Mouse (Mus musculus): Measurements from ENCODE around the gene Fam216a. TPM values are rescaled to one million over a fixed set of nuclear protein-coding genes. Genes with fewer than 3 reads are reported as not detected.

Gene Fam216a
- total RNA-seq, 2 experiments from 2014 or later: 4.9 to 5.5 TPM

DNA sequence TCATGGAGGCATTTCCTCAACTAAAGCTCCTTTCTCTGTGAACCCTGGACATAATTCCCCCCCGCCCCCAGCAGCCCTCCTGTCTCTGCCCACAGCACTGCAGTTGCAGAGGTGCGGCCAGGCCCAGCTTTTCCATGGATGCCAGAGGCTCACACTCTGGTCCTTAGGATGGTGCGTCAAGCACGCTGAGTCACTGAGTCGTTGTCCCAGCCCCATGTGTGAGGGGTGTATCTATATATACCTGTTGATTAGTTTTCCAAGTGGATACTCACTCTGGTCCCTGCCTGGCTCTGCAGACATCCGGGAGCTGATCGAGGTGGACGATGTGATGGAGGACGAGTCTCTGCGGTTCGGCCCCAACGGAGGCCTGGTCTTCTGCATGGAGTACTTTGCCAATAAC is 6.0 kb upstream of the Fam216a start:
- Histone ChIP-seq H3K4me3 (no peak overlapping the region), H3K27ac (no peak overlapping the region)
- no peak for DNase-seq
- no peak for TF ChIP-seq CTCF (IDR thresholded peaks at IDR 0.05)
- intact Hi-C loops (cut with DNase I): no loop called here

DNA sequence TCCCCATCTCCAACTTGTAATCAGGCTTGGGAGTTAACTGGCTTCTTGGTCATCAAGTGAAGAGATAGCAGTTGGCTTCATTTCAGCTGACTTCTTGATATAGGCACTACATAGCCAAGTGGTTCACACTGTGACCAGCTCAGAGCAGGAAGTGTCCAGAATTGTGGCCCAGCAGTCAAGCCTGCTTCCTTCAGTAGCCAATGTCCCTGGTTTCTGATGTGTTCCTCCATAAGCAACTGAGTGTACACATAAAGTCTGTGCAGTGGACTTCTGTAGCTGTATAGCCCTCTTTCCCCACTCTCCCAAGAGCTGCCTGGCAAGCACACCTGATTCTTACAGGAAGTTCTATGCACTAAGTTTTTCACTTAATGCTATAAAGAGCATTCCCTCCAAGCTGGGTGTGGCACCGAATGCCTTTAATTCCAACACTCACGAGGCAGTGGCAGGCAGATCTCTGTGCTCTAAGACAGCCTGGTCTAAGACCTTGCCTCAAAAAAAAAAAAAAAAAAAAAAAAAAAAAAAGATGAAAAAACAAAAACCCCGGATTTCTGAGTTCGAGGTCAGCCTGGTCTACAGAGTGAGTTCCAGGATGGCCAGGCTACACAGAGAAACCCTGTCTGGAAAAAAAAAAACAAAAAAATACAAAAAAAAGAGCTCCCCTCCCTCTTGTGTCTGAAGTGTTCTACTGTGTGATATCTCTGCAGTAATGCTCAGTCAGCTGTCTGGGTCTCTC is 5.1 kb upstream of the Fam216a start:
- no peak for TF ChIP-seq CTCF (IDR thresholded peaks at IDR 0.05)
- no peak overlapping the region for H3K4me3 ChIP-seq
- no peak overlapping the region for H3K27ac ChIP-seq
- no peak for DNase-seq
- intact Hi-C loops (cut with DNase I): no loop called here

DNA sequence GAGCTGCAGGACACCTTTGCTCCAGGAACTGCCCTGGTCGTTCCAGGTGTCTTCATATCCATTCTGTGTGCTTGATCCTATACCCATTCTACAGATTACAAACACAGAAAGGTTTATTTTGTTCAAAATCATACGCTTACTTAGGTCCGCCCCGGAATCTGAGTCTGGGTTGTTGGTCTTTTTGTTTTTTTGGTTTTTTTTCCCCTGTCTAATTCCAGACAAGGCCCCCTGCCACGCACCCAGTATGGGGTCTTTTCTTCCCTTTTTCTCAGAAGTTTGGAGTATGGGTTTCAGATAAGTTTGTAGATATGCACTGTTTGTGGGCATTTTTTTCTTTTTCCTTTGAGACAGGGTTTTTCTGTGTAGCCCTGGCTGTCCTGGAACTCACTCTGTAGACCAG is 714 bp upstream of the Fam216a start:
- H3K27ac ChIP-seq: peak overlapping the region; percentile 95
- intact Hi-C loops (cut with DNase I): no loop called here
- H3K4me3 ChIP-seq: peak overlapping the region; percentile 90
- no peak for TF ChIP-seq CTCF (IDR thresholded peaks at IDR 0.05)
- no peak for DNase-seq

DNA sequence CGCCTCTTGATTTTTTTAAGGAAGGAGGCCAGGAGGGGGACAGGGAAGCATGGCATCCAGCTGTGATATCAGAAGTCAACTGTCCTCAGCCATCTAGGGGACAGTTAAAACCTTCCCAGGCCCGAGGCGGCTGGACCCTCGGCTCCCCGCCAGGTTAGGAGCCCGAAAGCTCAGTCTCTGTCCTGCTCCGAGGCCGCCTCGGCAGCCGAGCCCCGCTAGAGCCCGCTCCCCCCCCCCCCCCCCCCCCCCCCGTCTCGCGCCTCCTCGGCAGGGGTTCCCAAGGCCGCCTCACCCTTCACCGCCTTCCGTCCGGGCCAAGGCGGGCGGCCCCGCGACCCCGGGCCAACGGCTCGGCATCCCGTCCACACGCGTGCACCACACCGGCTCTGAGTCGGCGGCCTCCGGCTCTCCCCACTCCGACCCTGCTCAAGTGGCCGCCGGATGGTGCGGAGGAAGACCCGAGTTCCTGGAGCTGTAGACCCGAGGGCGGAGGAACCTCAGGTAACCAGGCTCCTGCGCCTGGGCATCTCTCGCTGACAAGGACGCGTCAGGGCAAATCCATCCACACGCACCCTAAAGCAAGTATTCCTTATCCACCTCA is 473 bp downstream of the Fam216a start, which contains the start of gene Gpn3:
Gene Gpn3 (plus strand): TSS at position 286 of the 601 bp plus-strand sequence.
- DNase-seq: peak; percentile 55
- TF ChIP-seq CTCF (IDR thresholded peaks at IDR 0.05): no peak
- intact Hi-C loops (cut with DNase I): loop anchor here (2.0 kb wide), 1 partner anchor 17 kb away; the partner anchor contains the start of genes Rad9b and Vps29

DNA sequence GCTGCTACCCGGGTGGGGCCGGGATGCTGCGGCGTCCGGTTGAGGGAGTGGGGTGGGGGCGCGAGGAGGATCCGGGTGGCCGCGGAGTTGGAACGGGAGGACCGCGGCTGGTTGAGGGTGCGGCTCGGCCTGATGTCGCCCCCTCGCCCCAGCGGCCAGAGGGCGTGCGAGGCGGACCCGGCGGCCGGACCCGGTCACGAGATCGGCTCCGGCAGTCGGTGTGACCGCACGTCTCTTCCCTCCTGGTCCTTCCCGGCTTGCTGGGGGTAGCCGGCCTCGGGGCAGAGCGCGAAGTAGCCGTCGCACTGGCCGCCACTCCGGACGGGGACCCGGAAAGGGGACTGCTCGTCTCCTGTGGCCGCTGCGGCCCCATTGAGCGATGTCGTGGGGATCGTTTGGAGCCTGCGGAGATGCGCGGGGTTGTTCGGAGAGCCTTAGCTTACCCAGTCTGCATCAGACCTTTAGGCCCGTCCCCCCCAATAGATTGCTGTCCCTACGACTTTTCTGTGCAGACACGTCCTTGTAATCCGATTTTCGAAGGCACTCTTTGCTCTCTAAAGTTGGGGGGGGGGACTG is 17.6 kb downstream of the Fam216a start:
- H3K4me3 ChIP-seq: peak overlapping the region; percentile 97
- intact Hi-C loops (cut with DNase I): loop anchor here (2.0 to 5.0 kb wide), 2 partner anchors 16 to 222 kb away; partner anchors contain the start of gene Gpn3
- no peak for DNase-seq
- peak; percentile 5; the same call in 1 of the 2 replicates for TF ChIP-seq CTCF (IDR thresholded peaks at IDR 0.05)
- H3K27ac ChIP-seq: peak overlapping the region; percentile 90

More for the DNA sequence above, 473 bp downstream of the Fam216a start, which contains the start of gene Gpn3:
- Histone ChIP-seq H3K27ac (peak within 1 kb of the TSS; percentile 95), H3K4me3 (peak within 1 kb of the TSS; percentile 90)

DNA sequence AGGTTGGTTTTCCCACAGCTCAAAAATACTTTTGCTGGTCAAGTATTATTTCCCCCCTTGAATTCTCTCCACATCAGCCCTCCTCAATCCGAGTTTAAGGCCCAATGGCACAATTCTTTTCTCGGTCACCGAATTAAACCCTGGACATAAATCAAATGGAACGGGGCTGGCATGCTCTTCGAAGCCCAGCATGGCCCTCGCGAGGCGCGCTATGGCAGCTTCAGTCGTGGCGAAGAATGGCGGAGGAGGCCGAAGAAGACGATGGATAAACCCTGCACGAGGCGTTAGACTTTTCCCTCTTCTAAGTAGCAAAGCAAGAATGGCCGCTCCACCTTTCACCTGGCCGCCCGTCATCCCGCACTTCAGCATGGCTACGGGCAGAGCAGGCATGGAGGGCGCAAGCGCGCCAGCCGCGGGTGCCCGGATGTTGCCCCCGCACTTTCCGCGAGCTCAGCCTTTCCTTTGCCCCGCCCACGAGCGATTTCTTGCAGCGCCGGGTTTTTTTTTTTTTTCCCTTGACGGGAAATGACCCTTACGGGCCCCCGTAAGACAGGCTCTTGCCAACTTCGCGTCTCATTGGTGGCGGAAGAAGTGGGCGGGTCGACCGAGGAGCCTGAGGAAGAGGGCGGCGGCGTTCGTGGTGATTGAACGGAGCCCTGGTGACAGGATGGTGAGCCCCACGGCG is 18.2 kb downstream of the Fam216a start, which contains the start of the genes Rad9b and Vps29:
Gene Rad9b (minus strand): TSS at position 427 of the 685 bp plus-strand sequence.
Gene Vps29 (plus strand): TSS at position 563 of the 685 bp plus-strand sequence.
- peak within 1 kb of the TSS; percentile 90 for H3K27ac ChIP-seq
- peak; percentile 99 for DNase-seq
- intact Hi-C loops (cut with DNase I): loop anchor here (2.0 to 5.0 kb wide), 2 partner anchors 17 to 222 kb away; partner anchors contain the start of gene Gpn3
- TF ChIP-seq CTCF (IDR thresholded peaks at IDR 0.05): no peak
- H3K4me3 ChIP-seq: peak within 1 kb of the TSS; percentile 97

DNA sequence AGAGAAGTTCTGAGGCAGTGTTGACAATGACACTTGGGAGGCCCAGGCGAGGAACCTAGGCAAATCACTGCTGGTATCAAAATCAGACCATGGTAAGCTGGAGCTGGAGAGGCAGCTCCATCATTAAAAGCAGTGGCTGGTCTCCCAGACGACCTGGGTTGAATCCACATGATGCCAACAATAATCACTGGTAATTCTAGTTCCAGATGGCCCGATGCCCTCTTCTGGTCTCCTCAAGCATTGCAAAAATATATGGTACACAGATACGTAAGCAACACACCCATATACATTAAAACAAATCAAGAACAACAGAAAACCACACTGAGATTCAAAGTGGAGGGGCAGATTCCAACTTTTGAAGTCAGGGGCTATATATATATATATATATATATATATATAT is 26.4 kb downstream of the Fam216a start:
- no peak overlapping the region for H3K4me3 ChIP-seq
- intact Hi-C loops (cut with DNase I): no loop called here

DNA sequence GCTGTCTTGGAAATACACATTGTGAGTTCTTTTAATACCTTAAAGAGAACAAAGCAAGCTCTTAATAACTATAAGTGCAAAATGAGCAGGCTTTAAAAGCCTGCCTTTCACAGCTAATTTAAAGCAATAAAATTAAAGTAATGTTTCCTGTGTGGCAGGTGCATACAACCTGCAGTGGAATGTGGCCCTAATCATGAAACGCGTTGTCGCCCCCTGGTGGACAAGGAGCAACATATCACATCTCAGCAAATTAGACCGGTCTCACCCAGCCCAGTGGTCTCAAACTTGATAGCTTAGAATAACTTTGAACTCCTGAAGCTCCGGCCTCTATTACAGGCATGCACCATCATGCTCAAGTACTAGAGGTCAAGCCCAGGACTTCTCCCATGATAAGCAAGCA is 27.9 kb downstream of the Fam216a start:
- Histone ChIP-seq H3K4me3 (no peak overlapping the region), H3K27ac (no peak overlapping the region)
- DNase-seq: peak; percentile 81
- intact Hi-C loops (cut with DNase I): loop anchor here (1.0 kb wide), 1 partner anchor 76 kb away; no protein-coding TSS in a partner anchor
- TF ChIP-seq CTCF (IDR thresholded peaks at IDR 0.05): peak; percentile 92

More for the DNA sequence above, 26.4 kb downstream of the Fam216a start:
- DNase-seq: no peak
- peak; percentile 31; the same call in 1 of the 2 replicates for TF ChIP-seq CTCF (IDR thresholded peaks at IDR 0.05)
- H3K27ac ChIP-seq: no peak overlapping the region

DNA sequence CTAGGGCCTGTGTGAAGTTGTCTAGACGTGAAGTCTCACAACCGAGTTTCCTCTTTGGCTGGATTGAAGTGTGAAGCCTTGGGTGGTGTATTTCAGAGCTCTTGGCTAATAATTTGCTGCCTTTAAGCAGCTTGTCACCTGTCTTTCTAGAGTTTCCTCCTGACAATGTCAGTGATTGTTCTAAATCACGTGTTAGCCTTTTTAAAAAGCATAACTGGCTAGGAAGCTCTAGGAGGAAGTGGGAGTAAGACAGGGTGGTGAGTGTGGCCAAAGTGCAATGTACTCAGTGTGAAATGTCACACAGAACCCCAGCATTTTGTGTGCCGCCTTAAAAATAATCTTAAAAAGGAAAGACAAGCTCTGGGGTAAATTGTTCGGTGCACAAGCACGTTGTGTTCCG is 28.4 kb downstream of the Fam216a start:
- TF ChIP-seq CTCF (IDR thresholded peaks at IDR 0.05): no peak
- Histone ChIP-seq H3K27ac (no peak overlapping the region), H3K4me3 (no peak overlapping the region)
- no peak for DNase-seq
- intact Hi-C loops (cut with DNase I): loop anchor here (1.0 kb wide), 1 partner anchor 75 kb away; no protein-coding TSS in a partner anchor

DNA sequence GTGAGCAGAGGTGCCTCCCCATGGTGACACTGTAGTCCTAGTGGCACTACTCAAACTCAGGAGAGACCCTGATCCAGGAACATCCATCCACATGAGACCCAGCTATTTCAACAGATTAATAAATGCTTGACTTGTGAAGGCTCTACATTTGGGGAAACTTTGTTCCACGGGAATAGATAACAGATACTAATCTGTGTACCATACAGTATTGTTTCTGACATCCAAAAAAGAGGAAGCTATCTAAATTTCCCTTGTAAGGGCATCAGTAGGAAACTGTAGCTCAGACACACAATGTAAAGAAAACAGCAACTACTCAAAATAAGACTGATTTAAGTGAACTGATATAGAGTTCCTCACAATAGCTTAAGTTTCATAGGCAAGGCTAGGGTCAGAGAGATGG is 29.3 kb downstream of the Fam216a start:
- H3K27ac ChIP-seq: no peak overlapping the region
- no peak for TF ChIP-seq CTCF (IDR thresholded peaks at IDR 0.05)
- intact Hi-C loops (cut with DNase I): no loop called here
- DNase-seq: no peak
- H3K4me3 ChIP-seq: no peak overlapping the region

DNA sequence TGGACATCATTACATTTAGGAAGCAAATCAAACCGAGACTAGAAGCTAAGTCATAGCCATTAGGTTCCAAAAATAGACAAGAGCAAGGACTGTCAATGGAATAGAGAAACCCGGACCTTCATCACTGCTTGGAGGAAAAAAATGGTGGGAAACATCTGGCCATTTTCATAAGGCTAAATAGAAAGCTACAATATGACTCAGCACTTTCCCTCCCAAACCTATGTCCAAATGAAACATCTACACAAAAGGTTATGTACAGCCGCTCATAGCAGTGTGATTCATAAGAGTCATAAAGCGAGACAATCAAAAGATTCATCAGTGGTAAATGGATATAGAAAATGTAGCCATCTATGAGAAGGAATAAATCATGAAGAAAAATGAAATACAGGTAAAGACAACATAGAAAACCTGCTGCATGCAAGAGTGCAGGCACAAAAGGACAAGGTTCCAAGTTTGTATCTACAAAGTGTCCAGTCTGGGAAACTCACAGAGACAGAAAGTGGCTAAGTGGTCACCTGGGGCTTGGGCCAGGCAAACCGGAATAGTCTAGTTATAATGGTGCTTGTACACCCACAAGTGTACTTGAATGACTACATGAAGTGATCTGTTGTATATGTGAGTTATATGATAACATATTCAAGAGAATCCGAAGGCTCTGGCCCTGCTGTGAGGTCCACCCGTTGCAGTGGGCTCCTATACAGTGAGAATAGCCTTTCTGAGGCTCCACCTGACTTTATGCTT is 35.4 kb downstream of the Fam216a start:
- Histone ChIP-seq H3K27ac (no peak overlapping the region), H3K4me3 (no peak overlapping the region)
- intact Hi-C loops (cut with DNase I): no loop called here
- TF ChIP-seq CTCF (IDR thresholded peaks at IDR 0.05): no peak
- no peak for DNase-seq

All from gastrocnemius, adult 2 months (tissue).